Mouse (Mus musculus): ENCODE results near the gene Gm42791. TPM values are rescaled to one million over a fixed set of nuclear protein-coding genes. Genes with fewer than 3 reads are reported as not detected.

Gm42791 gene
- polyA plus RNA-seq, 1 experiment from 2014 or later, result not detected

DNA sequence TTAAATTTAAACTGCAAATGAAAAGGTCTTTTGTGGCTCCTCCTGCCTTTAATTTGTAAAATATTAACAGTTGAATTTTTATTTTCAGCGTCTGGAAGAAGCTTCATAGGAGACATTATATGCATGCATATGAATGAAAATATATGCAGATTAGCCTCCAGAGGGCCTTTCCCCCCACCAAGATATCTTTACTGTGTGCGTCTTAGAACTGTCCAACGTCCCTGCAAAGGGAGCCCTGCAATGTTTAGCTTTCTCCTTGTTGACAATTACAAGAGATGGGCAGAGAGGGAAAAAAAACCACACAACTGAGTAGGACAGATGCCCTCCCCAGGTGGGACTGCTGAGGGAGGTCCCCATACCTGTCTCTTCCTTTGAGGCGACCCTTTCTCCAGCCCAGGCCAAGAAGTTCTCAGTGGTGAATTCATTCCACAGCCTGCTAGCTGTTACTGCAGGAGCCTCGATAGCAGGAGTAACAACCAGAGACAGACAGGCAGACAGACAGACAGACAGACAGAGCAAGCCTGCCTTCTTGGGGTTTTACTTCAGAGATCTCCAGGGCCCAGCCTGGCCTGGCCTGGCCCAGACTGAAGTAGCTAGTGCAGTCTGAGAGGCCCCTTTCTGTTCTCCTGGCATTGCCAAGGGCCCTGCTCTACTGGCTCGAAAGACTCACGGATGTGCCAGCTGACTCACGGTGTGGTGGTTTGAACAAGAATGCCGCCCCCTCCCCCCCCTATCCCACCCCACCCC lies 1.2 kb upstream of the Gm42791 start:
- Histone ChIP-seq H3K9ac (ENCODE audit: low read length) (no peak overlapping the region), H3K9me3 (ENCODE audit: control insufficient read depth, low read length) (no peaks in the 10 kb centered on the region), H3K4me3 (ENCODE audit: low read depth, low read length) (no peak overlapping the region), H3K36me3 (ENCODE audit: control insufficient read depth, insufficient read depth, low read length) (no peaks in the 10 kb centered on the region), H3K27ac (ENCODE audit: low read depth, low read length) (no peak overlapping the region), H3K4me2 (ENCODE audit: low read depth, low read length, severe bottlenecking) (no peak overlapping the region), H3K4me1 (replicated peaks; ENCODE audit: control insufficient read depth, insufficient read depth, low read length) (no peaks in the 10 kb centered on the region), H3K27me3 (ENCODE audit: control insufficient read depth, insufficient read depth, low read length) (no peaks in the 10 kb centered on the region)
- WGBS, result 81% methylated on average over 9 of the region's 9 CpGs
- ATAC-seq (replicated peaks; ENCODE audit: low FRiP score) (no peak), DNase-seq (ENCODE audit: low spot score) (no peak)

DNA sequence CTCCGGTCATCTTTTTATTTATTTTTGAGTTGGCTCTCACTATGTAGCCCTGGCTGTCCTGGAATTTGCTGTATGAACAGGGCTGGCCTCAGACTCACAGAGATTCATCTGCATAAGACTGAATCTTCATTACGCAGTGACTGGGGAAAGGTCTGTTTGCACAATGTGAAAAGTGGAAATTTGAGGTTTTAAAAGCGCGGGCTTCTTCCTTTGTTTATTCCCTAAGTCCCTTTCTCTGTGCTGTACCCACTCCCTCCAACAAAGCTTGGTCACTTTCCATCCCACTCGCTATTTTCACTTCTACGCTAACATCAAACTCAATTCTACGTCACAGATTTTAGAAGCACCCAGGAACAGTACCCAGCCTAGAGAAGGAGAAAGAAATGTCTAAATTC lies 639 bp downstream of the Gm42791 start:
- Histone ChIP-seq H3K4me1 (replicated peaks; ENCODE audit: control insufficient read depth, insufficient read depth, low read length) (no peaks in the 10 kb centered on the region), H3K36me3 (ENCODE audit: control insufficient read depth, insufficient read depth, low read length) (no peaks in the 10 kb centered on the region), H3K9me3 (ENCODE audit: control insufficient read depth, low read length) (peaks cover 2% of the 10 kb centered on the region; the same call in 1 of the 2 replicates), H3K4me2 (ENCODE audit: low read depth, low read length, severe bottlenecking) (peak overlapping the region; percentile 68), H3K9ac (ENCODE audit: low read length) (peak overlapping the region; percentile 71), H3K4me3 (ENCODE audit: low read depth, low read length) (peak overlapping the region; percentile 35), H3K27ac (ENCODE audit: low read depth, low read length) (peak overlapping the region; percentile 74), H3K27me3 (ENCODE audit: control insufficient read depth, insufficient read depth, low read length) (no peaks in the 10 kb centered on the region)
- DNase-seq (ENCODE audit: low spot score) (no peak), ATAC-seq (replicated peaks; ENCODE audit: low FRiP score) (peak; percentile 11; the same call in 1 of the 2 replicates)
- 75% methylated on average over 7 of the region's 7 CpGs for WGBS

DNA sequence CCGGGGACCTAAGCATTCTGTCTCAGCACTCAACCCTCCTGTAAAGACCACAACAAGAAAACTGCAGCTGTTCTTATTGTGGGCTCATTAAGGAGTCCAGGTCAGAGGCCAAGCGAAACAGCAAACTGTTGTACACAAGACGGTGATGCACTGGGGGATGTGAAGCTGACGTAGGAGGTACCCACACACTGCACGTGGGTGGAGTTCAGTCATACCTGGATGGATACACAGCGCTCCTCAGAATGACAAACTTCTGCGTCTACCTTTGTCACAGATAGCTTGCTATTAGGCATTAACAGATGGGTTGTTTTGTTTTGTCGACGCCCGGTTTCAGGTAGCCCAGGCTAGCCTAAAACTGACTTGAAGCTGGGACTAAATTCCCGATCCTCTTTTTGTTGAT lies 2.3 kb downstream of the Gm42791 start:
- no peak for DNase-seq (ENCODE audit: low spot score)
- Histone ChIP-seq H3K27me3 (ENCODE audit: control insufficient read depth, insufficient read depth, low read length) (no peaks in the 10 kb centered on the region), H3K4me2 (ENCODE audit: low read depth, low read length, severe bottlenecking) (no peak overlapping the region), H3K36me3 (ENCODE audit: control insufficient read depth, insufficient read depth, low read length) (no peaks in the 10 kb centered on the region), H3K9ac (ENCODE audit: low read length) (no peak overlapping the region), H3K4me3 (ENCODE audit: low read depth, low read length) (no peak overlapping the region), H3K9me3 (ENCODE audit: control insufficient read depth, low read length) (peaks cover 7% of the 10 kb centered on the region; the same call in 1 of the 2 replicates), H3K27ac (ENCODE audit: low read depth, low read length) (no peak overlapping the region), H3K4me1 (replicated peaks; ENCODE audit: control insufficient read depth, insufficient read depth, low read length) (no peaks in the 10 kb centered on the region)
- ATAC-seq (replicated peaks; ENCODE audit: low FRiP score), result no peak
- 97% methylated on average over 11 of the region's 11 CpGs for WGBS

DNA sequence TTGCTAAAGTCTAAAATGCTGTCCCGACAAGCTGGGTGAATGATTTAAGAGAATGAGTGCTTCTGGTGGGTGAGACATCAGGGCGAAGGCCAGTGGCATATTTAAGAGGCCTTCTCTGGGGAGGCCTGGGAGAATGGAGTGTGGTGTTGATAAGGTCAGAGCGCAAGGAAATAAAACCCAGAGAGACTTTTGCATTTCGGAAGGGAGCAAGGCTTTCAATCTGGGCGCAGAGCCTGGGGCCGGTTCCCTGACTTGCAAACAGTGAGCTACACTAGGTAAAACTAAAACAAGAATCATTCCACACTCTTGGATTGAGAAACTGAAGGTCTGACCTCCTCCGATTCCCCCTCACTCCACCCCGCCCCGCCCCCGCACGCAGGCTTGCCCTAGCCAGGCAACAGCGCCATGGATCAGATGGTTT lies 4.0 kb downstream of the Gm42791 start:
- no peak for ATAC-seq (replicated peaks; ENCODE audit: low FRiP score)
- 88% methylated on average over 12 of the region's 12 CpGs for whole genome bisulfite sequencing
- Histone ChIP-seq H3K9me3 (ENCODE audit: control insufficient read depth, low read length) (peaks cover 7% of the 10 kb centered on the region; the same call in 1 of the 2 replicates), H3K9ac (ENCODE audit: low read length) (no peak overlapping the region), H3K4me3 (ENCODE audit: low read depth, low read length) (no peak overlapping the region), H3K27me3 (ENCODE audit: control insufficient read depth, insufficient read depth, low read length) (no peaks in the 10 kb centered on the region), H3K4me1 (replicated peaks; ENCODE audit: control insufficient read depth, insufficient read depth, low read length) (no peaks in the 10 kb centered on the region), H3K4me2 (ENCODE audit: low read depth, low read length, severe bottlenecking) (no peak overlapping the region), H3K36me3 (ENCODE audit: control insufficient read depth, insufficient read depth, low read length) (no peaks in the 10 kb centered on the region), H3K27ac (ENCODE audit: low read depth, low read length) (no peak overlapping the region)
- no peak for DNase-seq (ENCODE audit: low spot score)

DNA sequence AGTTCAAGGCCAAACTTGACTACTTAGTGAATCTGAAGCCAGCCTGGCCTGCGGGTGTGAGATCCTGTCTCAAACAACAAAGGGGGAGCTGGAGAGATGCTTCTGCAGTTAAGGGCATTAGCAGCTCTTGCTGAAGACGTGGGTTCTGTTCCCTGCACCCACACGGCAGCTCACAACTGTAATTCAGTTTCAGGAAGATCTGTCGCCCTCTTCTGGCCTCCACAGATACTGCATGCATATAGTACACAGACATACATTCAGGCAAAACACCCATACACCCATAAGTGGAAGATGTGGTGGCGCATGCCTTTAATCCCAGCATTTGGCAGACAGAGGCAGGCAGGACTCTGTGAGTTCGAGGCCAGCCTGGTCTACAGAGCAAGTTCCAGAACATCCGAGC lies 5.5 kb downstream of the Gm42791 start:
- no peak overlapping the region for H3K9ac ChIP-seq (ENCODE audit: low read length)

DNA sequence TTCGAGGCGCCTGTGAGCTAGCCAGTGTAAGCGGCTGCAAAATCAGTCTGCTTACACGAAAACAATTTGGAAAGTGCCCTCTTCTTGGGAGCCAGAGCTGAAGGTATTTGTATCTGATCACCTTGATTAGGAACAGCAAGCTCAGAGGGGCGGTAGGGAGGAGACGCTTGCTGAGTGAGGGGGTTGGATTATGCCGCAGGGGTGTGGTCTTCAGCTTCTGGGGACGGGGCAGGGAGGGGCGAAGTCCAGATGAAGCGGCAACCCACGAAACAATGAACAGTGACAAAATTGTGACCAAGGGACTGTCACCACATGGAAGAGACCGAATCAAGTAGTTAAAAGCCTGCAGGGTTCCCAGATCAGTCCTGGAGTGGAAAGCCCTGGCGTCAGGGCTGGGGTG lies 10.0 kb downstream of the Gm42791 start:
- no peak overlapping the region for H3K4me2 ChIP-seq (ENCODE audit: low read depth, low read length, severe bottlenecking)
- H3K27ac ChIP-seq (ENCODE audit: low read depth, low read length), result no peak overlapping the region
- peaks cover 13% of the 10 kb centered on the region for H3K9me3 ChIP-seq (ENCODE audit: control insufficient read depth, low read length)
- ATAC-seq (replicated peaks; ENCODE audit: low FRiP score) (no peak), DNase-seq (ENCODE audit: low spot score) (no peak)
- H3K4me3 ChIP-seq (ENCODE audit: low read depth, low read length), result no peak overlapping the region
- no peaks in the 10 kb centered on the region for H3K4me1 ChIP-seq (replicated peaks; ENCODE audit: control insufficient read depth, insufficient read depth, low read length)
- 39% methylated on average over 13 of the region's 13 CpGs for WGBS
- no peak overlapping the region for H3K9ac ChIP-seq (ENCODE audit: low read length)
- no peaks in the 10 kb centered on the region for H3K36me3 ChIP-seq (ENCODE audit: control insufficient read depth, insufficient read depth, low read length)
- no peaks in the 10 kb centered on the region for H3K27me3 ChIP-seq (ENCODE audit: control insufficient read depth, insufficient read depth, low read length)

More for the DNA sequence above, 5.5 kb downstream of the Gm42791 start:
- Histone ChIP-seq H3K4me2 (ENCODE audit: low read depth, low read length, severe bottlenecking) (no peak overlapping the region), H3K36me3 (ENCODE audit: control insufficient read depth, insufficient read depth, low read length) (no peaks in the 10 kb centered on the region), H3K4me1 (replicated peaks; ENCODE audit: control insufficient read depth, insufficient read depth, low read length) (no peaks in the 10 kb centered on the region), H3K27me3 (ENCODE audit: control insufficient read depth, insufficient read depth, low read length) (no peaks in the 10 kb centered on the region), H3K4me3 (ENCODE audit: low read depth, low read length) (no peak overlapping the region), H3K27ac (ENCODE audit: low read depth, low read length) (no peak overlapping the region), H3K9me3 (ENCODE audit: control insufficient read depth, low read length) (peaks cover 7% of the 10 kb centered on the region; the same call in 1 of the 2 replicates)
- DNase-seq (ENCODE audit: low spot score), result no peak
- ATAC-seq (replicated peaks; ENCODE audit: low FRiP score), result no peak
- 85% methylated on average over 7 of the region's 7 CpGs for WGBS

DNA sequence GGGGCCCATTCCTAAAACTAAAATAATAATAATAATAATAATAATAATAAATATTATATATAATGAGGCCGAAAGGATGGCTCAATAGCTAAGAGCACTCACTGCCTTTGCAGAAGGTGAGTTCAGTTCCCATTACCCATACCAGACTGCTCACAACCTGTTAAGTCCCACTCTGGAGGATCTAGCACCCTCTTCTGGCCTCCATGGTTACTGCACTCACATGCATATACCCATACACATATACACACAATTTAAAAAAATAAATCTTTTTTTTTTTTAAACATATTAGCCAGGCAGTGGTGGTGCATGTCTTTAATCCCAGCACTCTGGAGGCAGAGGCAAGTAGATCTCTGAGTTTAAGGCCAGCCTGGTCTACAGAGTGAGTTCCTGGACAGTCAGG lies 11.3 kb downstream of the Gm42791 start:
- Histone ChIP-seq H3K9me3 (ENCODE audit: control insufficient read depth, low read length) (peaks cover 9% of the 10 kb centered on the region), H3K4me2 (ENCODE audit: low read depth, low read length, severe bottlenecking) (no peak overlapping the region), H3K4me3 (ENCODE audit: low read depth, low read length) (no peak overlapping the region), H3K27ac (ENCODE audit: low read depth, low read length) (no peak overlapping the region), H3K9ac (ENCODE audit: low read length) (no peak overlapping the region), H3K4me1 (replicated peaks; ENCODE audit: control insufficient read depth, insufficient read depth, low read length) (no peaks in the 10 kb centered on the region), H3K36me3 (ENCODE audit: control insufficient read depth, insufficient read depth, low read length) (no peaks in the 10 kb centered on the region), H3K27me3 (ENCODE audit: control insufficient read depth, insufficient read depth, low read length) (no peaks in the 10 kb centered on the region)
- no peak for ATAC-seq (replicated peaks; ENCODE audit: low FRiP score)
- 95% methylated on average over 1 of the region's 1 CpGs for whole genome bisulfite sequencing
- no peak for DNase-seq (ENCODE audit: low spot score)

DNA sequence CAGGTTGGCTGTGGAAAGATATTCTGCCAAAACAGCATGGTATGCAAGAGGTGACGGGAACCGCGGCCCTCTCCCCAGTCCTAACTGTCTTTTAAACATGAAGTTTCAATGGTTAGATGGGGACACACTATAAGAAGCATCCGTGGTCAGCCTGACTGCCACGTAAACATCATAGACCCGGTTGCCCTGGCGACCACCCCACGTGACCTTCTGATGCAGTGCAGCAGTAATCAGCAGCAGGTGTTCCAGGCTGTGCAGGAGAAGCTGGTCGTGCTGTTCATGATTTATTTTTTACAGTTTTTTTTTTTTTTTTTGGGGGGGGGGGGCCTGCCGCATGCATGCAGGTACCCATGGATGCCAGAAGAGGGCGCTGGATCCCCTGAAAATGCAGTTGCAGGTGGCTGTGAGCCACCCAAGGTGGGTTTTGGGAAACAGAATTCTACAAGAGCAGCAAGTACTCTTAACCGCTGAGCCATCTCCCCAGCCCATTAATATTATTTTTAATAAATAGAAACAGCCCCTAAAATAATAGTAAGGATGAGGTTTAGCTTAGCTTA lies 11.8 kb downstream of the Gm42791 start:
- 81% methylated on average over 12 of the region's 12 CpGs for WGBS
- DNase-seq (ENCODE audit: low spot score) (no peak), ATAC-seq (replicated peaks; ENCODE audit: low FRiP score) (no peak)

DNA sequence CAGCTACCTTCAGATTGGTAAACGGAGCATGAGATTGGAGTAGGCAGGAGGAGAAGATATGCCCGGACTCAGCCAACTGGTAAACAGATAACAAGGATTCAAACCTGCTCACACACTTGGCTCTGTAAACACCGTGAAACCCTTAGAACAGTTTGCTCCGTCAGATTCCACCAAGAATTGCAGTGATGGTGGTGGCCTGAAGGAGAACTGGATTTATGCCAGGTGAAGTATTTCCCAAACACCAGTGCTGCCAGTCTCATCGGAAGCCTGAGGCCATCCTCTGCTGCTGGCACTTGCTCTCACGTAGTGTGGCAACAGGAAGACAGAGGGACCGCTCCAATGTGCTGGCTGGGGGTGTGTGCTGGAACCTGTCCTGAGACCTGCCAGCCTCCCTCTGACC lies 12.6 kb downstream of the Gm42791 start:
- H3K27me3 ChIP-seq (ENCODE audit: control insufficient read depth, insufficient read depth, low read length), result no peaks in the 10 kb centered on the region
- no peak overlapping the region for H3K9ac ChIP-seq (ENCODE audit: low read length)
- H3K4me1 ChIP-seq (replicated peaks; ENCODE audit: control insufficient read depth, insufficient read depth, low read length), result no peaks in the 10 kb centered on the region
- H3K27ac ChIP-seq (ENCODE audit: low read depth, low read length), result no peak overlapping the region
- DNase-seq (ENCODE audit: low spot score) (no peak), ATAC-seq (replicated peaks; ENCODE audit: low FRiP score) (no peak)
- H3K36me3 ChIP-seq (ENCODE audit: control insufficient read depth, insufficient read depth, low read length), result no peaks in the 10 kb centered on the region
- H3K9me3 ChIP-seq (ENCODE audit: control insufficient read depth, low read length), result peaks cover 6% of the 10 kb centered on the region
- no peak overlapping the region for H3K4me3 ChIP-seq (ENCODE audit: low read depth, low read length)
- no peak overlapping the region for H3K4me2 ChIP-seq (ENCODE audit: low read depth, low read length, severe bottlenecking)
- WGBS, result 96% methylated on average over 7 of the region's 7 CpGs

More for the DNA sequence above, 11.8 kb downstream of the Gm42791 start:
- H3K27me3 ChIP-seq (ENCODE audit: control insufficient read depth, insufficient read depth, low read length), result no peaks in the 10 kb centered on the region
- no peaks in the 10 kb centered on the region for H3K4me1 ChIP-seq (replicated peaks; ENCODE audit: control insufficient read depth, insufficient read depth, low read length)
- H3K9ac ChIP-seq (ENCODE audit: low read length), result no peak overlapping the region
- H3K4me2 ChIP-seq (ENCODE audit: low read depth, low read length, severe bottlenecking), result no peak overlapping the region
- H3K4me3 ChIP-seq (ENCODE audit: low read depth, low read length), result no peak overlapping the region
- H3K9me3 ChIP-seq (ENCODE audit: control insufficient read depth, low read length), result peaks cover 9% of the 10 kb centered on the region
- H3K27ac ChIP-seq (ENCODE audit: low read depth, low read length), result no peak overlapping the region
- H3K36me3 ChIP-seq (ENCODE audit: control insufficient read depth, insufficient read depth, low read length), result no peaks in the 10 kb centered on the region

Data from forebrain, embryonic 11.5 days (tissue).